Mouse (Mus musculus) spleen, postnatal 36 days (tissue): ENCODE results near the gene Fbrsl1.

Source experiments
- DNase-seq, 2 experiments: peaks; one replicate each; pipeline ENCODE4 v3.0.0; 2022; ENCODE audit warnings: low spot score in 2 of 2, mixed read lengths in 1 of 2

Fbrsl1 gene

DNA sequence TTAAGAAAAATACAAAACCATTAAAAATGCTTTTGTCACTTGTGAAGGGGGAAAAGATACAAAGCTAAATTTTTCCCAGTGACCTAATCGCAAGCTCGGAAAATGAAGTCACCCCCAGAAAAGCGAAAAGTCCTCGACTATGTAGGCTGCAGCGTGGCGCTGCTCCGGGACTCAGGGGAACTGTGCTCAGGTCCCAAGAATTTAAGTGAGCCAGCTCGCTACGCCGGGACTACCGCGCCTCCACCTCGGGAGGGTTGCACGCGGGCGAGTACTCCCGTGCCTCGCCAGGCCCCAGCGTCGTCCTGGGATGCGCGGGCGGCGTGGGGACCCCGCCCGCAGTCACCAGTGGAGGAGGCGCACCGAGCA lies 85.5 kb downstream of the Fbrsl1 start:
- no peak for DNase-seq

DNA sequence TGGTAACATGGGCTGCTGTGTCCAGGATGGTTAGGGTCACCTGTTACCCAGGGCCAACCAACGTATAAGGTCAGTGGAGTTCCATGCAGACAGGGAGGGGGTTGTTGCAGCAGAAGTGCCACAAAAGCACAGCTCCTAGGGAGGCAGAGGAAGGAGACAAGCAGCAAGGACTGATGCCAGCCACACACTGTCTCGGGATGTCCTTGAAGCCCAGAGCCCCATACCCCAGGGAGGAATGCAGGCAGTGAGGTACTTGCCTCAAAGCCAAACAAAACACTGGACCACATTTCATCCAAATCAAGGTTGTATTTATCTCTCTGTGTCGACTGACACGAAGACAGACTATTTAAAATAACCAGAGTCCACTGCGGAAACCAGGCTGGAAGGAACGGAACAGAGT lies 86.8 kb downstream of the Fbrsl1 start:
- no peak for DNase-seq

DNA sequence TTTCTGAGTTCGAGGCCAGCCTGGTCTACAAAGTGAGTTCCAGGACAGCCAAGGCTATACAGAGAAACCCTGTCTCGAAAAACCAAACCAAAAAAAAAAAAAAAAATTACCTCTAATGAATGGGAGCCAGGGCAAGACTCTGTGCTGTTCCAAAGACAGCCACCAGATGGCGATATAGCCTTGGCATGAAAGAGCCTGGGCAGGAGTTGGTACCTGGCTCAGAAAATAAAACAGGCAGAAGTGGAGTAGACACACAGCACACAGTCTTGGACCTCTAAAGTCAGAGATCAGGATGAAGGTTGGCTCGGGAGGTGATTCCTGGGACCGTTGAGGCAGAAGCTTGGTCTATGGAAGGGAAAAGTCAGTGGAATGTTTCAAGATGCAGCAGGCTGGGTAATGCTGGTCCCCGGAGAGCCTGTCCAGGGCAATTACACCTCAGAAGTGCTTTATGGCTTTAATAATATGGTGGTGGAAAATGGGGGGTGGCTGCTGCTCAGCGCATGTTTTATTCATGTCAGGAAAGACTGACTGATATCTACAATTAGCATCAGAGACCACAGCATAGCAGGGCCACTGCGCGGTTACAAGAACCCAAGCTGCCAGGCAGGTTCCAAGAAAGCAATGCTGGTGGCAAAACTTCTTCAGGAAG lies 90.6 kb downstream of the Fbrsl1 start:
- peak; percentile 49 to 51 for DNase-seq

DNA sequence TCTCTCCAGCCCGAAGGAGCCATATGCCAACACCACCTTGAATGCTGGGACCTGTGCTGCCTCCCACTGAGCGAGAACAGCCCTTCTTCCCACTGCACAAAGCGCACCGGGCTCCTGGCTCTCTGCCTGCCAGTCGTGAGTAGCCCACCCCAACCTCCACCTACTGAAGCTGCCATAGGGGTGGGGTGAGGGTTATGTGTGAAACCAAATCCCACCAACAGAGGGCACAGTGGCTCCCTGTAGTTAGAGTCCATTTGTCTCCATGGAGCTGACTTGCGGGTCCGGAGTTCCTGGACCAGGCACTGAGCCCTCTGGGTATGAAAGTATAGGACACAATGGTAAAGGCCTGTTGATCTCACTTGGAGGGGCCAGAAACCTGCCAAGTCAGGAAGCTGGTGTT lies 93.6 kb downstream of the Fbrsl1 start:
- no peak for DNase-seq

DNA sequence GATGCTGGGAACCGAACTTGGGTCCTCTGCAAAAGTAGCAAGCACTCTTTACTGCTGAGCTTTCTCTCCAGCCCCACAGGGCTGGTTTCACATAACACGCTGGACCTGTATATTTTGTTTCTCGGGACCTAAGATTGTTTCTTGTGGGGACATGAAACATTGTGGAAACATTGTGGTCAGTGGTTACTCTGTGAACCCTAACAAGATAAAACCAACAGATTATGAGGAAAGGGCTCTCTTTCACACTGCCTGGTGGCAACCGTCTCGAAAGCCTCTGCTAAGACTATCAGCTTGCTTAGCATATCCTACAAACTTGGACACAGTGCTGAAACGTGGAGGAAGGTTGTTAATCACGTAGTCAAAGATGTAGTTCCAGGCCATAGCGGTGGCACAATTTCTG lies 101.3 kb downstream of the Fbrsl1 start:
- no peak for DNase-seq

DNA sequence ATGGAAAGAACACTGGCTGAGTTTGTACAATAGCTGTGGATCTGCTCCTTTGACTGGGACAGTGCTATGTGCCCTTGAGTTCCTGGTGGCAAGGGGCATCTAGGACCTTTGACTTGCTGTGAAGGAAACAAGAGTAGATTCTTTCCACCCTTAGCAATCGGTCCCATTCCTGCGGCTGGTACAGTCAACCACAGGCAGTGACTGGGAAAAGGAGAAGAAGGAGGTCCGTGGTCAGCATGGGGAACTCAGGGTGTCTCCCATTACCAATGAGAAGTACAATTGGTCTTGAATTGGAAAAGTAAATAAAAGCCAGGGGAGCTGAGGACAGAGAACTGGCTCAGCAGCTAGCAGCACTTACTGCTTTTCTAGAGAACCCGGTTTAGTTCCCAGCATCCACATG lies 102.8 kb downstream of the Fbrsl1 start:
- no peak for DNase-seq

DNA sequence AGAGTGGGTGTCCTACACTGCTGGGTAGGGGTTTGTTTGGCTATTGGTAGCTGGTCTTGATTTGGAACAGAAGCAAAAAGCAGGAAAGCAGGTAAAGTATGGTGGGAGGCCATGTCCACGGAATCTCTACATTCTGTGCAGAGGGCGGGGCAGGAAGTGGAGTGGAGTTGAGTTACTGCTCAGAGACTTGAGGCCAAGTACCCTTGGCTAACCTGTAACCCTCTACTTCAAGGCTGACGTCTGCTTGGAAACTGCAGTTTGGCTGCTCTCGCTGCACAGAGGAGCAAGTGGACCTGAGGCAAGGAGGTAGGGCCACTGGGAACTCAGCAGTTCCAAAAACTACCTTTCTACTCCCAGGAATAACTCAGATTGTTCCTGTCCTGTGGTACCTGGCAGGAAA lies 103.8 kb downstream of the Fbrsl1 start, which contains the start of gene Lrcol1:
Lrcol1 (plus strand) TSS at position 207 of the 400 bp plus-strand sequence.
- no peak for DNase-seq

DNA sequence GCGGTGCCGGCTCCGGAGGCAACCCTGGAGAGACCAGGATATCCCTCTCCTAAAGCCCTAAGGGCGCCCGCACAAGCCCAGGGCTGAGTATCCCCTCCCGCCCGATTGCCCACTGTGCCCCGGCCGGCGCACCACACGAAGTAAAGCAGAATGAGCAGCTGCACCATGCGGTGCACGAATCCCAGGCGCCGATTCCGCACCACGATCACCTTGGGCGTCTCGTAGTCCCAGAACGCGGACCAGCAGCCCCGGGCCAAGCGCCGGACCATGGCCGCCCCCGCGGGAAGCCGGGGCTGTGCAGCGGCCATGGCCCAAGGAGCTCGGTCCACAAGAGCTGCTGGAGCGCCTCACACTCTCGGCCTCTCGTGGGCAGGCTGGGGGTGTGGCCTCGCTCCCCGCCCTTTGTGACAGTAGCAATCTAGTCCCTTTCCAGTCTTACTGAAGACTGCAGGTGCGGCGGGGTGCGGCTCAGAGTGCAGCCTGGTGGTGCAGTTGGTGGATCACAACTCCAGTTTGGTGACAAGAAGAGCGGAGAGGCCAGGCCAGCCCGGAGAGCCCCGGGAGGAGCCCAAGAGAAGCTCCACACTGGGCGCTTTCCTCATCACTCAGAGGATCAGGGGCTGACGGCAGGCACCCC lies 105.5 kb downstream of the Fbrsl1 start, which contains the start of gene P2rx2:
P2rx2 (minus strand) TSS at position 565 of the 637 bp plus-strand sequence.
- peak in 1 of 2 experiments; percentile 4 for DNase-seq

DNA sequence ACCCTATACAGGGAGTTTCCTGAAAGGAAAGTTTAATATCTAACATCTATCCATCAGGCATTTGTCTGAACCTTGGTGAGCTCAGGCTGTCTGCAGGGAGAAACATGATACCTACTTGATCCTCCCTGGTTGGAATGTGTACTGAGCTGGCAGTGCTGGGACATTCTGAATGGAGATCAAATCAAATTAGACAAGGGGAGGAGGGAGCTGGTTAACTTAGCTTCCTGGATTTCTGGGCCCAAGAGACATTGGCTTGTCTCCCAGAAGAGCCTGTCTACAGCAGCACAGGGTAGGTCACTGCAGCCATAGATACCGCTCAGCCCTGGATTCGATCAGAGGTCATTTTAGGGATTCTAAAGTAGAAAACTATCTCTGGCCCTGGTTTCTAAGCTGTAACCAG lies 109.5 kb downstream of the Fbrsl1 start:
- no peak for DNase-seq

DNA sequence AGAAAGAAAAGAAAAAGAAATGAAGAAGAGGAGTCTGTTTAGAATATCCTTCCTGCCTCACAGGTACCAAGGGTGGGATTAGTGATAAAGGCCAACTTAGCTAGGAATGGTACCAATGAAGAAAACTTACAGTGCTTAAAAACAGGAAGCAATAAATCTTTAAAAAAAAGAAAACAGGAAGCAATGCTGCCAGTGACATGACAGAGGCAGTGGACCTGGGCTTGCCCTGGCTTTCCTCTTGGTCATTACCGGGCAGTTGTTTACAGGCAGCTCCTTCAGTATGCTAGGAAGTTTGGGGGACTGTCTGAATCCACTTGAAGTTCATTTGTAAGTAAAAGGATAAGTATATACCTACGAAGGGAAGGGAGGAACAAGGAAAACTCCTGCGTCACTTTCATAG lies 117.8 kb downstream of the Fbrsl1 start:
- DNase-seq = no peak

DNA sequence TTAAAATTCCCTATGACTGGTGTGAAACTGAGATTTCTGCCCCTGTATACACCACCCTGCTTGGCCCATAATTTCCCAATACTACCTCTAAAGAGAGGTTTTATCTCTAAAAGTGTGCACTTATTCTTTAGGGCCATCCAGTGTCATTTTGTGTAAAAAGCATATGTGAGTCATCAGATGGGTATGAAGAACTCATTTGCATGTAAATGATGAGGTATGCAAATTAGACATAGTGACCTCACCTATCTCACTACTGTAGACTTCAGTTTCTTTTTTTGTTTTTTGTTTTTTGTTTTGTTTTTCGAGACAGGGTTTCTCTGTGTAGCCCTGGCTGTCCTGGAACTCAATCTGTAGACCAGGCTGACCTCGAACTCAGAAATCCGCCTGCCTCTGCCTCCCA lies 135.2 kb downstream of the Fbrsl1 start:
- no peak for DNase-seq
